Mouse (Mus musculus): ENCODE data around the gene 4930522H14Rik. TPM values are rescaled to one million over a fixed set of nuclear protein-coding genes. Genes with fewer than 3 reads are reported as not detected.

The 4930522H14Rik gene
- polyA plus RNA-seq, 1 experiment from 2014 or later = not detected

DNA sequence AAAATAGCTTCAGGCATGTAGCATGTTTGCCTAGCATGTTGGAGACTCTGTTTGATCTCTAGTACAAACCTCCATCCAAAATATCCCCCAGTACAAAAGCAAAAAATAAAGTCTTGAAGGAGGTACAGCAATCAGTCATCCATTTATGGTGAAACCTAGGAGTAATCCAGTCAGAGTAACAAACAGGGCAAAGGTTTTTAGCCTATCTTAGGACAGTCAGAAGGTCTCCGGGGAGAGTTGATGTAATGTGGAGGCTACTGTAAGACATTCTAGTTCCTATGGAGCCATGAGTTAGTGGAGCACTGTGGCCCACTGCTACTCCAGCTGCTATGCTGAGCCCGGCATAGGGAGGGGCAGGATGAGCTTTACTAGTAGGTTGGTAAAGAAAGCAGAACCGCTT is 58.5 kb downstream of the 4930522H14Rik start:
- WGBS = 92% methylated on average over 3 of the region's 3 CpGs

DNA sequence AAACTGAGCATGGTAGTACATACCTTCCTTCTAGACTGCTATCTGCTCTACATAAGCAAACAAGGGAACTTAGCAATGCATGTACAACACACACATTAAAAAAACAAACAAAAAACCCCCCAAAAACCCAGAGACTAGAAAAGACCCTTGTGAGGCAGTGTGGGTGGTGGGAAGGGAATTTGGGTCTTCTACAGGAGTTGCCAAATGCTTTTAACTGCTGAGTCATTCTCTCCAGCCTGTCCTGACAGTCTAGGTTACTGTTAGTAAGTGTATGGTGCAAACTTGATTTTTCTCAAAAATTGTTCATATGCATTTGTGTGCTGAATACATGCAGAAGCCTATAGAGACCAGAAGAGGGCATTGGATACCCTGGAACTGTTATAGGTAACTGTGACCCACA is 59.5 kb downstream of the 4930522H14Rik start:
- ATAC-seq (ENCODE audit: low FRiP score, low read depth) = no peak
- Histone ChIP-seq H3K4me3 (no peak overlapping the region), H3K4me2 (no peak overlapping the region)

More for the DNA sequence above, 58.5 kb downstream of the 4930522H14Rik start:
- peaks cover 23% of the 10 kb centered on the region for H3K4me1 ChIP-seq (replicated peaks)
- ATAC-seq (ENCODE audit: low FRiP score, low read depth) = no peak
- H3K9me3 ChIP-seq = no peaks in the 10 kb centered on the region
- H3K9ac ChIP-seq = no peak overlapping the region
- 0 out of 2 replicates have a peak, but pooled peaks cover 3% of the 10 kb centered on the region for H3K36me3 ChIP-seq
- no peak overlapping the region for H3K4me2 ChIP-seq
- no peaks in the 10 kb centered on the region for H3K27me3 ChIP-seq
- no peak overlapping the region for H3K27ac ChIP-seq (replicated peaks)
- H3K4me3 ChIP-seq = no peak overlapping the region

DNA sequence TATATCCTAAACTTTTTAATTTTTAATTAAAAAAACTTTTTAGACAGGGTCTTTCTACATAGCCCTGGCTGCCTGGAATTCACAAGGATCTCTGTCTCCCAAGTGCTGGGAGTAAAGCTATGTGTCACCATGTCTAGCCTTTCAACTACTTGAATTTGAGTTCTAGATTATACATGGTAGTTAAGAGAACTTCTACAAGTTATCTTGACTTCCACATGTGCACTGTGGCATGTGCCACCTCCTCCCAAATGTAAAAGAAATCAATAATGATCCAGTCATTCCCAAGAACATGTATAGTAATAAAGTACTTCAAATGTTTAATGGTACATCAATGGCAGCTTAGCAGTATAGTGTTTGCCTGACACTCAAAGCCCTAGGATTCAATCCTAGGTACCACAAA is 63.4 kb downstream of the 4930522H14Rik start:
- 0 out of 2 replicates have a peak, but pooled peaks cover 2% of the 10 kb centered on the region for H3K36me3 ChIP-seq
- H3K4me2 ChIP-seq = no peak overlapping the region
- no peak overlapping the region for H3K27ac ChIP-seq (replicated peaks)
- H3K27me3 ChIP-seq = no peaks in the 10 kb centered on the region
- H3K4me3 ChIP-seq = no peak overlapping the region
- no peak overlapping the region for H3K9ac ChIP-seq
- no peaks in the 10 kb centered on the region for H3K9me3 ChIP-seq
- 0 out of 2 replicates have a peak, but pooled peaks cover 5% of the 10 kb centered on the region for H3K4me1 ChIP-seq (replicated peaks)
- ATAC-seq (ENCODE audit: low FRiP score, low read depth) = no peak

More for the DNA sequence above, 59.5 kb downstream of the 4930522H14Rik start:
- Histone ChIP-seq H3K9me3 (no peaks in the 10 kb centered on the region), H3K4me1 (replicated peaks) (peaks cover 23% of the 10 kb centered on the region), H3K9ac (no peak overlapping the region), H3K36me3 (0 out of 2 replicates have a peak, but pooled peaks cover 3% of the 10 kb centered on the region), H3K27ac (replicated peaks) (no peak overlapping the region), H3K27me3 (no peaks in the 10 kb centered on the region)

DNA sequence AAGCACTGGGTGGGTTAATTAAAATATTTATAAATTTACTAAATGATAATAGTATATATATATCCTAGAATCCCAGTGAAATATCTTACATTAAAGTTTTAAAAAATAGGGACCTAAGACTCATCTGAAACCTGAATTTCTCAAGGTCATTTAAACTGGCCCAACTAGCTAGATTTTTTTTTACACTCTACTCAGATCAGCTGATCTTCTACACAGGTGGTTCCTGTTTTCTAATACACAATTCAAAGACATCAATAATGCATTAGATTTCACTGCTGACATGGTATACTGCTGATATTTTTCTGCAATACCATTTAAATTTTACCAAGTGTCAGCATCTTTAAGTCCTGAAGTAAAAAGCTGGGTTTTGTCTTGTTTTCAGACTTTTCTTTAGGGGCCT is 67.2 kb downstream of the 4930522H14Rik start:
- Histone ChIP-seq H3K4me3 (no peak overlapping the region), H3K4me2 (no peak overlapping the region), H3K9me3 (no peaks in the 10 kb centered on the region), H3K27ac (replicated peaks) (no peak overlapping the region), H3K36me3 (no peaks in the 10 kb centered on the region), H3K27me3 (no peaks in the 10 kb centered on the region), H3K9ac (no peak overlapping the region), H3K4me1 (replicated peaks) (no peaks in the 10 kb centered on the region)
- ATAC-seq (ENCODE audit: low FRiP score, low read depth) = no peak

DNA sequence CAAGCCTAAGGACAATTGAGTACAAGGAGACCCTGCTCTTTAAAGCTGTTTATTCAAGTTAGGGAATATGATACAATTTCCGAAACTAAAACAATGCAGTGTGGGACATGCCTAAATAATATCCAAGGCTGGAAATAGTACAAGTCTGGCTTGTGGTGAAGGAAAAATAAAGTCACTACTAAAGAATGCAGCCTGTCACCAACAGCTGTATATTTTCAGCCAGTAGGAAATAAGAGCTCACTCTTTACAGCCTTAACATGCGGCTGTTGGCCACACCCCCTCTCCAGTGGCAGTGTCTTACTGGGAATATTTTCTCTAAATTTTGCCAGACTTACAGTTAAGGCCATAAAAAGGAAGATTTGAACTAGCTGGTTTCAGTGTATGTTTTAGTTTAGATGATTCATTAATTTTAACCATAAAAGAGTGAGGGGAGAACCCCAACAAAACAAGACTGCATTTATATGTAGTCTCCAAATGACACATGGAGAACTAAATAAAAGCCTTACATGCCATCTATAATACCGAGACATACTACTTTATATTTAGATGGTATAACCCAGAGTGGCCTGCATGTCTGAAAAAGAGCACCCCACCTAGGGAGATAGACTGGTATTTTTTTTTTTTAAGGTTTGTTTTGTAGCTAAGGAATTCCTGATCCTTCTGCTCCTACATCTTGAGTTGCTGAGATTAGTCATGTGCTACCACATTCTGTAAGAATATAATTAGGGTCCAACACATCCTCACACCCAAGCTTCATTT is 70.5 kb downstream of the 4930522H14Rik start:
- Histone ChIP-seq H3K27ac (replicated peaks) (no peak overlapping the region), H3K4me2 (no peak overlapping the region), H3K27me3 (no peaks in the 10 kb centered on the region), H3K4me1 (replicated peaks) (no peaks in the 10 kb centered on the region), H3K9me3 (no peaks in the 10 kb centered on the region), H3K9ac (no peak overlapping the region), H3K4me3 (no peak overlapping the region), H3K36me3 (0 out of 2 replicates have a peak, but pooled peaks cover 3% of the 10 kb centered on the region)
- 78% methylated on average over 3 of the region's 3 CpGs for WGBS
- ATAC-seq (ENCODE audit: low FRiP score, low read depth) = no peak

DNA sequence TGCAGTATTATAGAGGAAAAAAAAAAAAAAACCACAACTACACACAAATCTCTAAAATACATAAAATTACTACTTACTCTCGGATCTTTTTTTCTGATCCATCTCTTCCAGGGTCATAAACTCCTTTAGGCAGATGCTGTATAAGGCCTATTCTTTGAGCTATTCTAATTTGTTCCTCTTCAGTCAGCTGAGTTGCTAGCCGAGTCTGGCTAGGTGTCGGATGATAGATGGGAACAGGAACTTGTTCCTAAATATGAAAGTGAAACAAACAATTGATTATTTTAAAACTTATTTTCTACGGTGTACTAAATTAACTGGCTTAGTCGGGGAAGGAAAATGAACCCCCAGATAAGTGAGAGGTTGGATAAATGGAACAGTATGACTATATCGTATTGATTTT is 74.3 kb downstream of the 4930522H14Rik start:
- H3K9me3 ChIP-seq = no peaks in the 10 kb centered on the region
- no peak overlapping the region for H3K4me2 ChIP-seq
- H3K27ac ChIP-seq (replicated peaks) = no peak overlapping the region
- H3K9ac ChIP-seq = no peak overlapping the region
- no peak for ATAC-seq (ENCODE audit: low FRiP score, low read depth)
- no peaks in the 10 kb centered on the region for H3K4me1 ChIP-seq (replicated peaks)
- WGBS = 92% methylated on average over 6 of the region's 6 CpGs
- no peaks in the 10 kb centered on the region for H3K27me3 ChIP-seq
- H3K36me3 ChIP-seq = peaks cover 22% of the 10 kb centered on the region
- no peak overlapping the region for H3K4me3 ChIP-seq

Other genes with a start within 250 kb of the 4930522H14Rik start
- gene Ttc39a, start 124.7 kb downstream of the 4930522H14Rik start, polyA plus RNA-seq (2015; fragmentation: Nextera tagmentation; extraction: Ambion mirVana) = 3.2 and 3.9 TPM in 2 replicates
- gene Rnf11, start 46.6 kb downstream of the 4930522H14Rik start, polyA plus RNA-seq (2015; fragmentation: Nextera tagmentation; extraction: Ambion mirVana) = 65.5 and 67.3 TPM in 2 replicates
- 3.9 and 4.7 TPM in 2 replicates for gene Cdkn2c, start 135.9 kb upstream of the 4930522H14Rik start, polyA plus RNA-seq (2015; fragmentation: Nextera tagmentation; extraction: Ambion mirVana)
- gene Faf1, start 145.3 kb upstream of the 4930522H14Rik start, polyA plus RNA-seq (2015; fragmentation: Nextera tagmentation; extraction: Ambion mirVana) = 30.2 and 31.8 TPM in 2 replicates